Mouse (Mus musculus) heart, postnatal 14 days (tissue): Measurements from ENCODE around the gene Tnpo3. TPM values are rescaled to one million over a fixed set of nuclear protein-coding genes. Genes with fewer than 3 reads are reported as not detected.
"Not testable (repeated sequence)": the region's sequence is repeated elsewhere in the genome, so short reads cannot be mapped to it uniquely, and the experiment has no call there.

Experiments used
- DNase-seq, 2 experiments: peaks; one replicate each; pipeline ENCODE4 v3.0.0; 2021 to 2022
- intact Hi-C: fragments of 180-260 bp; cut with DNase I; formaldehyde crosslinking; loops from one replicate; pipeline ENCODE4 v1.15.1; 2025
- total RNA-seq, 2 experiments: library from RNA; stranded (reverse); gene quantifications; 2 replicates each; pipeline ENCODE4 v1.2.3; 2021

Gene Tnpo3
- total RNA-seq, 2 experiments from 2014 or later, result 37.8 to 43.3 TPM

DNA sequence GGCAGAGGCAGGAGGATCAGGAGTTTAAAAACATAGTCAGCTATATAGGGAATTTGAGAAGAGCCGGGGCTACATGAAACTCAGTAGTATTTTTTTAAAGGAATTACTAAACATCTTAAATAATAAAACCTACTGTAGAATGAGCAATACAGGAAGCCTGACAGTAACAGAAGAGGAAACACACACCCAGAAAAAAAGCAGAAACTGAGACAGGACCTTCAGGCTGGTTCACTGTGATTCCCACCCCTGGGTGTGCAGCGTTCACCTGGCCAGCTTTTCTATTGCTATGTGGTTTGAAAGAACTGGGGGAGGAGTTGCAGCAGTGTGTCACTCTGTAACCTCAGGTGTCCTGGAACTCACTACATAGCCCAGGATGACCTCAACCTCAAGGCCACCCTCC lies 14.2 kb upstream of the Tnpo3 start:
- intact Hi-C loops, result no loop called here
- DNase-seq, result no peak

GRCm38 (mm10) chr6:29622273-29622672 lies 12.6 kb upstream of the Tnpo3 start:
- DNase-seq, result no peak
- intact Hi-C loops, result no loop called here

DNA sequence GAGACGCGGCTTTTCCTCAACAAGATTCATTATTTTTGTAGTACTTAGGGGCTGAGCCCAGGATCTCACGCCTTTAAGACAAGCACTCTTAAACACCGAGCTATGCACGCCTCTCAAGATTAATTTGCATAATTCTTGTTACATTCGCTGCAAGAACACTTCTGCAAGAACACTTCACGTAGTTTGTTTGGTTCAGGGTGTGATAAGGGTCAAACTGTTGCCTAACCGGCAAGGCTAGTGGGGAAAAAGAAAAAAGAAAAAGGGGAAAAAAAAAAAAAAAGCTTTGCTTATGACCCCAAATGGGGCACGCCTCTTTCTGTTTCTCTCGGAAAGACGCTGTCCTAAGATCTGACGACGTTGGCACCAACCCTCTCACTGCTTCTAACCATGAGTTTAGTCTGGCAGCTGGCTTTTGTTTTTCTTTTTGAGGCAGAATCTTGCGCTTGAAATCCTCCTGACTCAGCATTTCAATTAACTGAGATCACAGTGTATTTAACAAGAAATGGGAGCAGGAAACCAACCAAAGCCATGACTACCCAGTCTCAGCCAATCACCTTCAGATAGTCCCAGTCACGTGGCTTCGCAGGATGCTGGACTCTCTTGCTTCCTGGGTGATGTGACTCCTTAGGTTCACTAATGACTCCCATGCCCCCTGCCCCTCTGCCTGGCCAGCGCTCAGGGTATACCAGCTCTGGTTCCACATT lies 11.3 kb upstream of the Tnpo3 start:
- intact Hi-C loops, result no loop called here
- DNase-seq, result no peak

GRCm38 (mm10) chr6:29620176-29620575 lies 10.5 kb upstream of the Tnpo3 start:
- intact Hi-C loops, result no loop called here

GRCm38 (mm10) chr6:29610020-29610640 lies 443 bp upstream of the Tnpo3 start:
- intact Hi-C loops, result not testable (repeated sequence)

More at GRCm38 (mm10) chr6:29620176-29620575, 10.5 kb upstream of the Tnpo3 start:
- DNase-seq, result no peak

GRCm38 (mm10) chr6:29600188-29600587 lies 9.5 kb downstream of the Tnpo3 start:
- intact Hi-C loops, result no loop called here
- DNase-seq, result no peak

More at GRCm38 (mm10) chr6:29610020-29610640, 443 bp upstream of the Tnpo3 start:
- DNase-seq, result not testable (repeated sequence)

DNA sequence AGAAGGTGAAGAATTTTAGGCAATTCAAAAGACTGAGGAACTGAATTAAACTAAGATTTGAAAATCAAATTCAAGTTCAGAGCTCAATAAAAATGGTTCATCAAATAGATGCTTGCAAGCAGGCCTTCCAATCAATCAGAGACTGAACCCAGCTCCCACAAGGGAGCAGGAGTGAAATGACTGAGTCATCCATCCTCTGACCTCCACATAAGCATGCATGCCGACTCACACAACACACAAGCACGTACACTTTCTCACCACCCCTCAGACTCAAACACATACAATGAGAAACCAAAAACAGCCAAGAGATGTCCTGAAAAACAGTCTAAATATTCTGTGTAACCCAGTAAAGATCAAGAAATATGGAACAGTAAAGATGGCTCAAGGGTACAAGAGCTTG lies 14.0 kb downstream of the Tnpo3 start:
- no peak for DNase-seq
- intact Hi-C loops, result no loop called here

DNA sequence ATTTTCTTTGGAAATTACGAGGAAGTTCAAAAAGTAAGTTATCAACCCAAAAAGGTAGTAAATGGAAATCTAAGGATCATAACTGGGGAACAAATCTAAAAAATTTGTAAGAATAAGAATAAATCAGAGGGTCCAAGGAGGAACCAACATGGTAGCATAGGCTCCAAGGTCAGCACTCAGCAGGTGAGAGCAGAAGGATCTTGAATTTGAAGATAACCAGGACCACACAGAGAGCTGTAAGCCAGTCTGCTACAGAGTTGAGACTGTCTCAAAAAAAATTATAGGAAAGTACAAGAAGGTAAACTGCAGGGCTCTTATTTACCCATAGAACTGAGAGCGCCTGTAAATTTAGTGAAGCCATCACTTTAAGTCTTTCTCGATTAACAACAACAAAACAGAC lies 28.5 kb downstream of the Tnpo3 start:
- intact Hi-C loops, result no loop called here
- no peak for DNase-seq

GRCm38 (mm10) chr6:29580770-29581169 lies 28.9 kb downstream of the Tnpo3 start:
- DNase-seq, result no peak
- intact Hi-C loops, result no loop called here

GRCm38 (mm10) chr6:29576388-29576787 lies 33.3 kb downstream of the Tnpo3 start:
- intact Hi-C loops, DNase-seq: not testable (repeated sequence)

DNA sequence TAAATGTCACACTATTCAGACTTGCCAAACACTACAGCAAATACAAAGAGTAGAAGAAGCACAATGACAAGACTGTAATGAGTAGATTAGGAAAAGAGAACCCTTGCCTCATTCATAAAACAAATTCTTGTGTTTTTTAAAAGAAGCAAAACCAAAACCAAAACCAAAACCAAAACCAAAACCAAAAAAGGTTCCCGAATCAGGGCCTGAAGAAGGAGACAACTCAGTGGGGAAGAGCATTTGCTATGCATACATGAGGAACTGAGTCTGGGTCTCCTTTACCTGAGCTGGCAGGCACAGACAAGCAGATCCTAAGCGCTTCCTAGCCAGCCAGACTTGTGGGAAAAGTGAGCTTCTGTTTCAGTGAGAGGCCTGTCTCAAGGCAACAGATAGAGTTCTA lies 52.6 kb downstream of the Tnpo3 start:
- intact Hi-C loops, result no loop called here
- no peak for DNase-seq

DNA sequence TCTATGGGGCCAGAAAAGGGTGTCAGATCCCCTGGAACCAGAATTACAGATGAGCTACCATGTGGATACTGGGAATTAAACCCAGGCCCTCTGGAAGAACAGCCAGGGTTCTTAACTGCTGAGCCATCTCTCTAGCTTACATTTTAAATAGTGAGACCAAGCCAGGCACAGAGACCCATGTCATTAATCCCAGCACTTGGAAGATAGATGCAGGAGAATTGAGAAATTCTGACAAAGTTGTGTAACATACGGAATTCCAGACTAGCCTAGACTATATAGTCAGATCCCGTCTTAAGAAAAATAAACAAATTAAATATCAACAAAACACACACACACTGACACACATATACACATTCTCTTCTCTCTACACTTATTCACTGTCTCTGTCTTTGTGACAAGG lies 57.2 kb downstream of the Tnpo3 start:
- intact Hi-C loops, result no loop called here
- DNase-seq, result no peak

GRCm38 (mm10) chr6:29548086-29548485 lies 61.6 kb downstream of the Tnpo3 start:
- intact Hi-C loops, result no loop called here
- DNase-seq, result no peak

DNA sequence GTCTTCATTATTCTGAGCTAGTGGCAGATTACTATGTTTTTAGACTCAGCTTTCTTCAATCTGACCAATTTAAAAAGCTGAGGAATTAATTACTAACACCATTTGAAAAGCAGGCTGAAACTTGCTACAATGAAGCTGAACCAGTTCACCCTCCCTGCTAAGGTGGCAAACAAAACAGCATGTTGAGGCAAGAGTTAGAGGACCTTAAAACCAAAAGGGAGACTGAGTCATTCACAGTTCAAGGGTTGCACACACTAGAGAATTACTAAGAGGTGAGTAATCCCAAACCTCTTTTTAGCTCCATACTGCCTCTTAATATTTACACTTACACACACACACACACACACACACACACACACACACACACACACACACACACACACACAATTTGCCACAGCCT lies 62.1 kb downstream of the Tnpo3 start:
- no peak for DNase-seq
- intact Hi-C loops, result no loop called here

DNA sequence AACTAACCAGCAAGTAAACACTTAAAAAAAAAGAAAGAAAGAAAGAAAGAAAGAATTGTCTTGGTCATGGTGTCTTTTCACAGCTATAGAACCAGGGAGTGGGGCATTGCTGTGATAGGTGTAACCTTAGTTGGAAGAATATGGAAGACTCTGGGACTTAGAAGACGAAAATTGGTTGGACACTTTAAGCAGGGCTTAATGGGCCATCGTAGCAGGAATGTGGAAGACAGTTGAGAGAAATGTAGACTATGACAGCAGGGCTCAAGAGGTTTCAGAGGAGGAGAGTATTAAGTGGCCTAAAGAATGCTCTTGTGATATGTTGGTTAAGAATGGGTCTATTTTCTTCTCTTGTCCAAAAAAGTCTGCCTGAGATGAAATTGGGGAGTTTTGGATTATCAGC lies 64.1 kb downstream of the Tnpo3 start:
- DNase-seq, result no peak
- intact Hi-C loops, result no loop called here

- intact Hi-C loops, result no loop called here
- no peak for DNase-seq
Measured at GRCm38 (mm10) chr6:29540956-29541355, 68.7 kb downstream of the Tnpo3 start.

DNA sequence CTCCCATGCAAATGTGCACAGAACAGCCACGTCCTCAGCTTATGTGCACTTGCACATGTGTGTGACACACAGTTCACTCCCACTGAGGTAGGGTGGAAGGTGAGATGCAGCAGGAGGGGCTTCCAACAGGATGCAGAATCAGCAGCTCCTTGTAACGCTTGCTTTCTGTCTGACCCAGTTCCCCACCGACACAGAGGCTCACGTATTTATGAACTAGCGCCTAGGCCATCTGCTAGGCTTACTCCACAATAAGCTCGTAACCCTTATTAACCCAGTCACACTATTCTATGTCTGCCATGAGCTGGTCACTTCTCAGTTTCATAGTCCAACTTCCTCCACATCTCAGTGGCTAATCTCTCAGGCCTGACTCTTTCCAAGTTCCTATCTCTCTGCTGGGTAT lies 69.5 kb downstream of the Tnpo3 start:
- no peak for DNase-seq

DNA sequence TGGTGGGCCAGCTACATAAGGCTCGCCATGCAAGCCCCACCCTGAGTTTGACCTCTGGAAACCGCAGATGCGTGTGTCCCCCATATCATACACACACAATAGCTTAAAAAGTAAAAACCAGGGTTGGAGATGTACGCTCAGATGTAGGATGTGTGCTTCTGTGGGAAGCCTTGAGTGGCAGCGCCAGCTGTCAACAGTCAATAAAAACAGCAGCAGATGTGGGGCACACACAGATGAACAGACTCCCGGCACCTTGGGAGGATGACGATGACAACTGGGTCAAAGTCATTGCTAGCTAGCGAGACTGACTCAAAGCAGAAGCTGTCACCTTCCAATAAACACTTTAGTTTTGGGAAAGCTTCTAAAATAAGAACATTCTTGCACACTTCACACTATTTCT lies 70.2 kb downstream of the Tnpo3 start:
- intact Hi-C loops, result no loop called here
- no peak for DNase-seq

More for the DNA sequence above, 69.5 kb downstream of the Tnpo3 start:
- intact Hi-C loops, result no loop called here

GRCm38 (mm10) chr6:29537221-29537620 lies 72.5 kb downstream of the Tnpo3 start:
- DNase-seq, result no peak
- intact Hi-C loops, result no loop called here

DNA sequence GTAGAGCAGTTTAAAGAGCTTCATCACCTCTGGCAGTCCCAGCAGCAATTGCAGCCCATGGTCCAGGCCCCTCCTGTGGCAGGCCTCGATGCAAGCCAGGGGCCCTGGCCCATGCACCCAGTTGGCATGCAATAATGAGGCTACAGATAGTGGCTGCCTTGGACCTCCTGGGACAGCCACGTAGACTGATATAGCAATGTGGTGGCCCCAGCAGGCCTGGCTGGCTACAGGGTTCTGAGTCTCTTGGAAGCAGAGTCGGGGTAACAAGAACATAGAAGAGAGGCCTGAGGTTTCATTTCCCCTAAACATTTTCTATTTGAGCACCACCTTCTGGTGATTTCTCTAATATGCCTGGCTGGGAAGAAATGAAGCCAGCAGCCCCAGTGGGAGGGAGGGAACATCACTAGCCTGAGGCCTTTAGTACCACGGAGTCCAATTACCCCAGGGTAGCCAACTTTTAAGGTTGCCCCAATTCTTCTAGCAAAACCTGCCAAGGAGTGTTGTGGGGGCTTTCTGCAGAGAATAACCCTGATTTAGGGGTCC lies 73.0 kb downstream of the Tnpo3 start:
- no peak for DNase-seq
- intact Hi-C loops, result no loop called here

DNA sequence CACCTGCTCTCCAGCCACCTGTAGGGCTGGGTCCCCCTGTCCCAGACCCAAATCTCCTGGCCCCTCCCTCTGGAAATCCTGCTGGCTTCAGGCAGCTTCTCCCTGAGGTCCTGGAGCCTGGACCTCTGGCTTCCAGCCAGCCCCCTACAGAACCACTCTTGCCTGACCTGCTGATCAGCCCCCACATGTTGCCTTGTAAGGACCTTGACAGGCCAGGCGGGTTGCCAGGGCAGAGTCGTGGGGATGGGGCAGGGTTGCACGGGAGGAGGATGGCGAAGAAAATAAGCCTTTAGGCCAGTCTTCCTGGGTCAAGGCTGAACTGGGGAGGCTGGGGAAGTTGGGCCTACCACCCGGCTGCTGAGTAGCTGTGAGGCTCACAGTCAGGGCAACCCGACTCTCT lies 74.4 kb downstream of the Tnpo3 start:
- peak in 1 of 2 experiments; percentile 29 for DNase-seq
- intact Hi-C loops, result no loop called here

DNA sequence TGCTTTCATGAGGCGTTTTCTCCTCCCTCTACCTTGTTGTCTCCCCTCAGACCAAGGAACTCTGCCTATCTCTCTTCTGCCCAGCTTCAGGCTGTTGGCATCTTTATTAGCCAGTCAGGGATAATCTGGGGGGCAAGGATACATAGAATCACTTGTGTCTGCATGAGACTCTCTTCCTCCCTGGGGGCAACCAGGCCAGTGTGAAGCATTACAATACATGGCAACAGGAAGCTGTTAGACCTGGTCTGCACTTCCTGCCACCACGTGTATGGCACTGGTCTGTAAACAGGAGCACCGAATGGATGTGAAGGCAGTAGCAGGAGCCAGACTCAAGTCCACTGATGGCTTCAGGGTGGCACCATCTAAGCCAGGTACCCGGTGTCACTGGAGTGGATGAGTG lies 79.6 kb downstream of the Tnpo3 start:
- intact Hi-C loops, result no loop called here
- no peak for DNase-seq
